Mouse (Mus musculus) midbrain, embryonic 14.5 days (tissue): ENCODE data around the gene Csrnp3. TPM values are rescaled to one million over a fixed set of nuclear protein-coding genes. Genes with fewer than 3 reads are reported as not detected.
"Not testable (repeated sequence)": the region's sequence is repeated elsewhere in the genome, so short reads cannot be mapped to it uniquely, and the experiment has no call there.

Experiments
- ATAC-seq: fragments of 200-750 bp; cut with Nextera tagmentation; 2 replicates; pipeline ENCODE4 v1.8.0; 2017; ENCODE audit warnings: moderate number of reproducible peaks, moderate library complexity; ENCODE audit not compliant: low FRiP score, low TSS enrichment
- DNase-seq: peaks from one replicate; pipeline ENCODE4 v3.0.0-alpha.2; 2015
- H3K27ac ChIP-seq: fragments of 300-500 bp; sonication (generic); replicated peaks from 2 replicates; pipeline ENCODE4 v1.5.1; 2014; ENCODE audit warnings: mild to moderate bottlenecking, low read depth, low read length, moderate library complexity
- H3K27me3 ChIP-seq: fragments of 300-500 bp; sonication (generic); 2 replicates; pipeline ENCODE4 v1.6.1; 2014; ENCODE audit warnings: low read length, control low read depth, mixed read lengths; ENCODE audit not compliant: control insufficient read depth, insufficient read depth
- H3K36me3 ChIP-seq: fragments of 300-500 bp; sonication (generic); 2 replicates; pipeline ENCODE4 v1.6.1; 2014; ENCODE audit warnings: low read length, control low read depth; ENCODE audit not compliant: control insufficient read depth, insufficient read depth
- H3K4me1 ChIP-seq: fragments of 300-500 bp; sonication (generic); 2 replicates; pipeline ENCODE4 v1.6.1; 2014; ENCODE audit warnings: mild to moderate bottlenecking, antibody characterized with exemption, low read length, control low read depth; ENCODE audit not compliant: control insufficient read depth, insufficient read depth
- H3K4me2 ChIP-seq: fragments of 300-500 bp; sonication (generic); 2 replicates; pipeline ENCODE4 v1.6.1; 2014; ENCODE audit warnings: mild to moderate bottlenecking, low read length, moderate library complexity
- H3K4me3 ChIP-seq: fragments of 300-500 bp; sonication (generic); replicated peaks from 2 replicates; pipeline ENCODE4 v1.5.1; 2014; ENCODE audit warnings: low read depth, low read length
- H3K9ac ChIP-seq: fragments of 300-500 bp; sonication (generic); replicated peaks from 2 replicates; pipeline ENCODE4 v1.6.1; 2014; ENCODE audit warnings: mild to moderate bottlenecking, low read length, moderate library complexity
- H3K9me3 ChIP-seq: fragments of 300-500 bp; sonication (generic); 2 replicates; pipeline ENCODE4 v1.6.1; 2016; ENCODE audit warnings: low read length, control low read depth, mixed read lengths; ENCODE audit not compliant: control insufficient read depth
- WGBS: fragments of 180-500 bp; shearing (Covaris S2); extraction: QIAGEN DNeasy Blood & Tissue Kit; methylation state at CpG from one replicate; pipeline ENCODE4 v1.1.7; 2014; 5-methylcytosine and 5-hydroxymethylcytosine counted together
- polyA plus RNA-seq: library from polyadenylated mRNA; unstranded; fragments of >200 nt; fragmentation: Nextera tagmentation; extraction: Ambion mirVana; gene quantifications from 2 replicates; pipeline ENCODE4 v1.2.1, GENCODE M21; 2014

Gene Csrnp3
- 81.0 and 110 TPM in 2 replicates for polyA plus RNA-seq

DNA sequence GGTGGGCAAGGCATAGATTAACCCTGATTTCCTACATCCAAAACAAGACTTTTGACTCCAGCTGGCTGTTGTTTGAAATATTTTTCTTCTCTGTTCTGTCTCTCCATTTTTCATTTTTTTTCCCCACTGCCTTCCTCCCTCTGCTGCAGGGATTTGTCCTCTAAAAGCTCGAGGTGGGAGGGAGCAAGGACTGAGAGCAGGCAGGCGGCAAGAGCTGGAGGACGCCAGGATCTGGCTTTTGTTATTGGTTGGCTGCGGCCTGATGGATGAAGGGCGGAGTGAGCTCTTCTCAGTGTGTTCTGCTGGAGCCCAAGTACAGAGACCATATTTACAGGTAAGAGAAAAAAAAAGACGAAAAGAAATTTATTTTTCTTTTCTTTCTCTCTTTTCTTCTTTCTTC lies at the start of gene Csrnp3:
Csrnp3 (plus strand) TSS at position 217 of the 400 bp plus-strand sequence.
- DNase-seq (peak; percentile 92), ATAC-seq (peak; percentile 90)
- Histone ChIP-seq H3K4me3 (peak within 1 kb of the TSS; percentile 46), H3K9me3 (no peaks in the 10 kb centered on the region), H3K36me3 (no peaks in the 10 kb centered on the region), H3K4me2 (peak within 1 kb of the TSS; percentile 67), H3K9ac (peak within 1 kb of the TSS; percentile 62), H3K27me3 (no peaks in the 10 kb centered on the region), H3K27ac (peak within 1 kb of the TSS; percentile 85), H3K4me1 (peaks cover 14% of the 10 kb centered on the region; the same call in 1 of the 2 replicates)
- WGBS = under 1% methylated on average over 6 of the region's 6 CpGs

GRCm38 (mm10) chr2:65801054-65801709 lies 44.4 kb upstream of the Csrnp3 start:
- Histone ChIP-seq H3K4me1 (no peaks in the 10 kb centered on the region), H3K4me3 (no peak overlapping the region), H3K27me3 (no peaks in the 10 kb centered on the region), H3K9ac (no peak overlapping the region), H3K4me2 (no peak overlapping the region), H3K9me3 (no peaks in the 10 kb centered on the region), H3K27ac (no peak overlapping the region), H3K36me3 (no peaks in the 10 kb centered on the region)
- WGBS = 74% methylated on average over 1 of the region's 1 CpGs
- DNase-seq (no peak), ATAC-seq (no peak)

- Histone ChIP-seq H3K27me3 (no peaks in the 10 kb centered on the region), H3K27ac (no peak overlapping the region), H3K36me3 (no peaks in the 10 kb centered on the region), H3K9me3 (no peaks in the 10 kb centered on the region), H3K9ac (no peak overlapping the region), H3K4me2 (no peak overlapping the region), H3K4me3 (no peak overlapping the region), H3K4me1 (no peaks in the 10 kb centered on the region)
- 83% methylated on average over 6 of the region's 6 CpGs for WGBS
- no peak for DNase-seq
- no peak for ATAC-seq
Measured at GRCm38 (mm10) chr2:65806556-65806955, 39.0 kb upstream of the Csrnp3 start.

GRCm38 (mm10) chr2:65811203-65811602 lies 34.4 kb upstream of the Csrnp3 start:
- ATAC-seq, H3K36me3 ChIP-seq, DNase-seq, H3K9me3 ChIP-seq, H3K4me2 ChIP-seq, H3K9ac ChIP-seq, H3K27me3 ChIP-seq, H3K27ac ChIP-seq, H3K4me1 ChIP-seq, H3K4me3 ChIP-seq: not testable (repeated sequence)
- 83% methylated on average over 6 of the region's 6 CpGs for WGBS

DNA sequence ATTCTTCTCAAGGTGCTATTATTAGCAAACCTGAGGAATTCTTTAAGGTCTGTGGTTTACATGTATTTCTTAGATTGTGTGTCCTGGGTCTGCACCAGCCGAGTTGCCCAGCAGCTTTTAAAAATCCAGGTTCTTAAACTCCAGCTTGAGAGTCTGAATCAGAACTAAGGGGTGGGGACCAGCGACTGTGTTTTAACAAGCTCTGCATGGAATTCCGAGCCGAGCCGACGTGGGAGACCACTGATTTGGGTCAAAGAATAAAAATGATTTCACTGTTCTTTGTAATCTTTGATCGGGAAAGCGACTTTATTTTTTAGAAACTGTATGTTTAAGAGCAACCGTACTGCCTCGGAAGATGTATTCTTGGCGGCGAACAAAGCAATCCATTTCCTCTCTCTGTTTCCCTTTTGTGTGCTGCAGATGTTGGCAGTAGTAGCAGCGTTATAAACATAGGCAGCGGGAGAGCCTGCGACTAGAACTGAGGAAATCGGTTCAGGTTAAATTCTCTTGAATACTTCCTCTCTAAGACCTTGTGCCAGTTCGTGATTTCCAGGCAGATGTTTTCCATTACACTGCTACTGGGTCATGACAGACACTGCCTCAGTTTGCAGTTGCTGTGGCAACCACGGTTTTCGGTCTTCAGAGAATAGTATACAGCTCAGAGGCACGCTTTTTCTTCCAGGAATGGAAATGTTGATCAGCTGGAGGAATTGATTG lies 27.3 kb upstream of the Csrnp3 start:
- Histone ChIP-seq H3K27me3 (no peaks in the 10 kb centered on the region), H3K27ac (peak overlapping the region; percentile 70), H3K4me2 (peak overlapping the region; percentile 40), H3K4me1 (no peaks in the 10 kb centered on the region), H3K4me3 (peak overlapping the region; percentile 8; the same call in 1 of the 2 replicates), H3K36me3 (no peaks in the 10 kb centered on the region), H3K9me3 (no peaks in the 10 kb centered on the region), H3K9ac (no peak overlapping the region; the same call in 1 of the 2 replicates)
- WGBS = 49% methylated on average over 20 of the region's 20 CpGs
- peak; percentile 83 for DNase-seq
- ATAC-seq = peak; percentile 57; the same call in 1 of the 2 replicates

DNA sequence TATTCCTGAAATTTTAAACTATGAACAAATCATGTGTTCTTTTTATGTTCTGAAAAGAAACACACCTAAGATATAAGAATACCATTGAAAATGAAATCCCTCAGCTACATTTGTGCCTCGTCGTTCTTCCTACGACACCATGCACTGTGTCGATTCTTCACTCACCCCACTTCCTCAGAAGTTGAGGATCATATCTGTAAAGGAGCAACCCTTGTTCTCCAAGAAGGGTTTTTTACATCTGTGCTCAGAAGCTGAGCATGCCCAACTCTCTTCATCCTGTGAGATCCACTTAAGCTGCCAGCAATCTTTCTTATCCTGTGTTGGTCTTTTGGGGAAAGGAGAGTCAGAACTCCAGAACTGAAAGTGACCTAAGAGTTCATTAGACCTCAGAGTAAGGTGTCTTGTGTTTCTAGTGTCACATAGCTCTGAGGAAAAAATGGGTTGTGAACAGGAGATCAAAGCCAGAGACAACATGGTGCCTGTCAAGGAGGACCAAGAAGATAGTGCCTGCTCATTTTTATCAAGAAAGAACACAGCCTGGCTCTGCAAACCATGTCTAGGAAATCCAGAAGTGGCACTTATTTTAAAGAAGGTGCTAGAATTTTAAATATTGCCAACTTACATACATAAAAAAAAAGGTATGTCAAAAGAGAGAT lies 25.3 kb upstream of the Csrnp3 start:
- ATAC-seq (no peak), DNase-seq (no peak)
- Histone ChIP-seq H3K4me2 (no peak overlapping the region), H3K9ac (no peak overlapping the region), H3K9me3 (no peaks in the 10 kb centered on the region), H3K4me1 (no peaks in the 10 kb centered on the region), H3K27me3 (no peaks in the 10 kb centered on the region), H3K4me3 (no peak overlapping the region), H3K27ac (no peak overlapping the region), H3K36me3 (no peaks in the 10 kb centered on the region)
- WGBS = 94% methylated on average over 4 of the region's 4 CpGs

DNA sequence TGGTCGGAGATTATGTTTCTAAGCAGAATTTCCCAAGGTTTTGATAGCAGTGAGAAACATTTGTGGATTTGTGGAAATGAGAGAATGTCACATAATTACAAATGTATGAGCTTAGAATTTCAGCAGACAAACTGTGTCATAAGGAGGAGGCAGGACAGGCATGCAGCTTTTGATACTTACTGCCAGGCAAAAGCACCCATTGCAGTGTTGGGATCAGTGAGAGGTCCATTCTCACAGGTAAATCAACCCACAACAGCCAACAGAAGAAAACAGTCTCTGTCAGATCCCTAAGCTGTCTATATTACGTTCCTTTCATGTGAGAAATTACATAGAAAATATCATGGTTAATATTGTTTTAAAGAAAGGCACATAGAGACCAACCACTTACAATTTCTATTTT lies 19.3 kb upstream of the Csrnp3 start:
- ATAC-seq = no peak
- Histone ChIP-seq H3K4me2 (no peak overlapping the region), H3K9me3 (no peaks in the 10 kb centered on the region), H3K27ac (no peak overlapping the region), H3K9ac (no peak overlapping the region), H3K27me3 (no peaks in the 10 kb centered on the region), H3K4me3 (no peak overlapping the region), H3K4me1 (no peaks in the 10 kb centered on the region), H3K36me3 (no peaks in the 10 kb centered on the region)
- WGBS = 91% methylated on average over 2 of the region's 2 CpGs
- no peak for DNase-seq

DNA sequence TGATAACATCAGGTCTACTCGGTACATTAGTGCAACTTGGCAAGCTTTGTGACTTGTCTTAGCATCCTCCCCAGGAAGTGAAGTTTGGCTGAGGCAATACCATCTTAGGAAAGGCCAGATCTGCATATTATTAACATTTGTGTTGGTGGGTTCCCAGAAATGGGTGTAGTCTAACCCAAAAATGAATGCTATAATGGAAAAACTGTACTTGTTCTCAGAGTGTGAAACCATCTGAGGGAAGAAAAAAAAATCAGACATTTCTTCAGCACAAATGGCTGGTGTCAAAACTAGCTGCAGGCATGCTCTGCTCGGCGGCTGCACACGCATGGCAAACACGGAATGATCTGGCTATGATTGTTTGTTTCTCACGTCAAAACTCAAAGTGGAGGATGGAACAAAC lies 18.8 kb upstream of the Csrnp3 start:
- no peak overlapping the region for H3K4me3 ChIP-seq
- no peaks in the 10 kb centered on the region for H3K27me3 ChIP-seq
- no peaks in the 10 kb centered on the region for H3K36me3 ChIP-seq
- H3K9me3 ChIP-seq = no peaks in the 10 kb centered on the region
- DNase-seq = no peak
- no peak overlapping the region for H3K4me2 ChIP-seq
- H3K9ac ChIP-seq = no peak overlapping the region
- H3K4me1 ChIP-seq = no peaks in the 10 kb centered on the region
- no peak for ATAC-seq
- no peak overlapping the region for H3K27ac ChIP-seq
- 86% methylated on average over 6 of the region's 6 CpGs for WGBS
